In the genomic region with DNA sequence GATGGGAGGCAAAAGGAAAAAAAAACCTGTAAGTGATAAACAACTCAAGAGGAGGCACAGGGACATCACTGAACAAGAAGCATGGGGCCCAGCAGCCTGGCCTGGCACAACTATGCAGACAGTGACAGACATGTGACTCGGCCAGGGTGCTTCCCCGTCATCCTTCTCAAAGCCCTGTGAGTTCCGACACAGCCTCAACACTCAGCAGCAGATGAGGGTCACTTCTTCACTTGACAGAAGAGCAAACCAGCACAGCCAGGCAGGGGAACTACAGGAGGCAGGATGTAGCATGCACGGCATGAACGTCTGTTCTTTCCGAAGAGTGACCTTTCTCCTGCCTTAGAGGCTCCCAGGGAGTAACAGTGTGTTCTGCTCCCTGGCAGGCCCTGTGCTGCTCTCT, we compare ENCODE assay signal across 10 mouse cellular contexts.
"Had no signal": no experiment of that assay in that cellular context is flagged by ENCODE, and none has a peak within 500 bp of the region (broad histone marks: within the 10 kb centered on the region; RNA-seq: fewer than 3 reads in every experiment).

No protein-coding gene starts in this region.

- H3K9me3 ChIP-seq: limb, embryonic 15.5 days; liver, embryonic 13.5 days; midbrain, embryonic 12.5 days had no signal

- H3K27ac ChIP-seq: left cerebral cortex, adult 2 months; limb, embryonic 15.5 days; liver, embryonic 13.5 days; midbrain, embryonic 12.5 days; stomach, postnatal 0 days had no signal

- H3K4me2 ChIP-seq: limb, embryonic 15.5 days; liver, embryonic 13.5 days; midbrain, embryonic 12.5 days had no signal

- H3K36me3 ChIP-seq: limb, embryonic 15.5 days; liver, embryonic 13.5 days; midbrain, embryonic 12.5 days had no signal

- DNase-seq: kidney, adult 8-10 months; liver, embryonic 13.5 days; lung, adult 18-20 months; lung, postnatal 4 days; thymus, adult 18-20 months; thymus, postnatal 25 days had no signal

- H3K27me3 ChIP-seq: limb, embryonic 15.5 days; liver, embryonic 13.5 days had no signal

- H3K9ac ChIP-seq: limb, embryonic 15.5 days; liver, embryonic 13.5 days; midbrain, embryonic 12.5 days had no signal

- H3K4me3 ChIP-seq: left cerebral cortex, adult 2 months; limb, embryonic 15.5 days; liver, embryonic 13.5 days; midbrain, embryonic 12.5 days had no signal
